Mouse (Mus musculus) hindbrain, embryonic 15.5 days (tissue): ENCODE data around the gene Tpsb2. TPM values are rescaled to one million over a fixed set of nuclear protein-coding genes. Genes with fewer than 3 reads are reported as not detected.

ENCODE experiments used
- ATAC-seq: fragments of 200-750 bp; cut with Nextera tagmentation; 2 replicates; pipeline ENCODE4 v1.8.0; 2017; ENCODE audit warnings: low read depth, moderate number of reproducible peaks, moderate TSS enrichment; ENCODE audit not compliant: low FRiP score
- H3K27ac ChIP-seq: fragments of 300-500 bp; sonication (generic); replicated peaks from 2 replicates; pipeline ENCODE4 v1.5.1; 2015; ENCODE audit warnings: mild to moderate bottlenecking, inconsistent platforms
- H3K27me3 ChIP-seq: fragments of 300-500 bp; sonication (generic); 2 replicates; pipeline ENCODE4 v1.6.1; 2015; ENCODE audit warnings: control low read depth, inconsistent platforms
- H3K36me3 ChIP-seq: fragments of 300-500 bp; sonication (generic); 2 replicates; pipeline ENCODE4 v1.6.1; 2015; ENCODE audit warnings: control low read depth, inconsistent platforms
- H3K4me1 ChIP-seq: fragments of 300-500 bp; sonication (generic); replicated peaks from 2 replicates; pipeline ENCODE4 v1.6.1; 2015; ENCODE audit warnings: control low read depth, inconsistent platforms
- H3K4me2 ChIP-seq: fragments of 300-500 bp; sonication (generic); 2 replicates; pipeline ENCODE4 v1.6.1; 2015; ENCODE audit warnings: moderate library complexity, mild to moderate bottlenecking, inconsistent platforms
- H3K4me3 ChIP-seq: fragments of 300-500 bp; sonication (generic); 2 replicates; pipeline ENCODE4 v1.5.1; 2015; ENCODE audit warnings: mild to moderate bottlenecking, inconsistent platforms
- H3K9ac ChIP-seq: fragments of 300-500 bp; sonication (generic); 2 replicates; pipeline ENCODE4 v1.6.1; 2015; ENCODE audit warnings: inconsistent platforms
- H3K9me3 ChIP-seq: fragments of 300-500 bp; sonication (generic); 2 replicates; pipeline ENCODE4 v1.6.1; 2016; ENCODE audit warnings: control low read depth, inconsistent platforms
- WGBS: fragments of 180-500 bp; shearing (Covaris S2); methylation state at CpG from one replicate; pipeline ENCODE4 v1.1.7; 2015; 5-methylcytosine and 5-hydroxymethylcytosine counted together
- polyA plus RNA-seq: library from polyadenylated mRNA; unstranded; fragments of >200 nt; fragmentation: Nextera tagmentation; extraction: Ambion mirVana; gene quantifications from 2 replicates; pipeline ENCODE4 v1.2.1, GENCODE M21; 2015

Tpsb2 gene
- polyA plus RNA-seq, 1 experiment from 2014 or later, result 0.23 TPM

DNA sequence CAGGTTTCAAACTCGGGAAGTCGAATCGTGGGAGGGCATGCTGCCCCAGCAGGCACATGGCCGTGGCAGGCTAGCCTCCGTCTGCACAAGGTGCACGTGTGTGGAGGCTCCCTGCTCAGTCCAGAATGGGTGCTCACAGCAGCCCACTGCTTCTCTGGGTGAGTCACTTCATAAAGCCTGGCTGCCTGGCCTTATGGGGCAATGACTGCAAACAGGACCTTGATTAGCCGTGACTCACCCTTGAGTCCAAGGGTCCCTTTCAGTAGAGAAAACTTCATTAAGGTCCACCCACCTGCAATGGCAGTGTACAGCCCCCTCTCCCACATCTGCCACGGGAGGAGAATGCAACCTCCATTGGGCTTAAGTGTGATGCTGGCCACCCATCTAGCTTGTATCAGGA lies 6.4 kb downstream of the Tpsb2 start:
- no peak overlapping the region for H3K4me2 ChIP-seq
- H3K27ac ChIP-seq, result no peak overlapping the region
- 79% methylated on average over 8 of the region's 8 CpGs for WGBS
- H3K4me3 ChIP-seq, result no peak overlapping the region
- H3K27me3 ChIP-seq, result no peaks in the 10 kb centered on the region
- H3K36me3 ChIP-seq, result 0 out of 2 replicates have a peak, but pooled peaks cover 3% of the 10 kb centered on the region
- H3K9ac ChIP-seq, result no peak overlapping the region
- no peak for ATAC-seq
- no peaks in the 10 kb centered on the region for H3K9me3 ChIP-seq
- no peaks in the 10 kb centered on the region for H3K4me1 ChIP-seq

DNA sequence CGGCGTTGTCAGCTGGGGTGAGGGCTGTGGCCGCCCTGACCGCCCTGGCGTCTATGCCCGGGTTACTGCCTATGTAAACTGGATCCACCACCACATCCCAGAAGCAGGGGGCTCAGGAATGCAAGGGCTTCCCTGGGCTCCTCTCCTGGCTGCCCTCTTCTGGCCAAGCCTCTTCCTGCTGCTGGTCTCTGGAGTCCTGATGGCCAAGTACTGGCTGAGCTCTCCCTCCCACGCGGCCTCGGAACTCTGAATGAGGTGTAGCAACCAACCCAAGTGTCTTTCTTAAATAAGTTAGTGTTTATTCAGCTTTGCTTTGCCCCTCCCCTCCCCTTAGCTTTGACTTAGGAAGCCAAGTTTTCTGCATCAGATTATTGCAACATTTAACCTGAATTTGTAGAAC lies 7.9 kb downstream of the Tpsb2 start:
- 46% methylated on average over 9 of the region's 9 CpGs for WGBS
- Histone ChIP-seq H3K4me1 (no peaks in the 10 kb centered on the region), H3K27me3 (no peaks in the 10 kb centered on the region), H3K36me3 (0 out of 2 replicates have a peak, but pooled peaks cover 3% of the 10 kb centered on the region), H3K27ac (no peak overlapping the region), H3K4me2 (no peak overlapping the region), H3K4me3 (no peak overlapping the region), H3K9ac (no peak overlapping the region), H3K9me3 (no peaks in the 10 kb centered on the region)
- ATAC-seq, result no peak

DNA sequence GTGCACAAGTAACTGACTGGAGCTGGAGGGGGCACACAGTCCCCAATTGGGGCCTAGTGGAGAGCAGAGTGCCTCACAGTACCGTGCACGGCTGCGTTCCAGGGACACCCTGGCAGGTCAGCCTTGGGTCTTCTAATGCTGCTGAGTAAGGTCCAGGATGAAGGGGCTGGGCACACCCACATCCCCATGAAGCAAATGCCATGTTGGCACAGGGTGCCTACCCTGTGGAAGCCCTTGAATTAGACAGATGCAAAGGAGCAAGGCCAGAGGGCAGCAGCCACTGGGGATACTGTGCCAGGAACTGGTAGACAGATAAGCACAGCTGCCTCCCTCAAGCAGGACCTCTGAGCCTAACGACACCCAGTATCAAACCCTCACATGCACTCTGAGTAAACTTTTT lies 28.4 kb downstream of the Tpsb2 start:
- H3K36me3 ChIP-seq, result peaks cover 10% of the 10 kb centered on the region; the same call in 1 of the 2 replicates
- ATAC-seq, result no peak
- no peak overlapping the region for H3K4me3 ChIP-seq
- H3K27ac ChIP-seq, result no peak overlapping the region
- no peak overlapping the region for H3K4me2 ChIP-seq
- no peaks in the 10 kb centered on the region for H3K9me3 ChIP-seq
- H3K27me3 ChIP-seq, result no peaks in the 10 kb centered on the region
- WGBS, result 85% methylated on average over 4 of the region's 4 CpGs
- H3K9ac ChIP-seq, result no peak overlapping the region
- H3K4me1 ChIP-seq, result peaks cover 15% of the 10 kb centered on the region

DNA sequence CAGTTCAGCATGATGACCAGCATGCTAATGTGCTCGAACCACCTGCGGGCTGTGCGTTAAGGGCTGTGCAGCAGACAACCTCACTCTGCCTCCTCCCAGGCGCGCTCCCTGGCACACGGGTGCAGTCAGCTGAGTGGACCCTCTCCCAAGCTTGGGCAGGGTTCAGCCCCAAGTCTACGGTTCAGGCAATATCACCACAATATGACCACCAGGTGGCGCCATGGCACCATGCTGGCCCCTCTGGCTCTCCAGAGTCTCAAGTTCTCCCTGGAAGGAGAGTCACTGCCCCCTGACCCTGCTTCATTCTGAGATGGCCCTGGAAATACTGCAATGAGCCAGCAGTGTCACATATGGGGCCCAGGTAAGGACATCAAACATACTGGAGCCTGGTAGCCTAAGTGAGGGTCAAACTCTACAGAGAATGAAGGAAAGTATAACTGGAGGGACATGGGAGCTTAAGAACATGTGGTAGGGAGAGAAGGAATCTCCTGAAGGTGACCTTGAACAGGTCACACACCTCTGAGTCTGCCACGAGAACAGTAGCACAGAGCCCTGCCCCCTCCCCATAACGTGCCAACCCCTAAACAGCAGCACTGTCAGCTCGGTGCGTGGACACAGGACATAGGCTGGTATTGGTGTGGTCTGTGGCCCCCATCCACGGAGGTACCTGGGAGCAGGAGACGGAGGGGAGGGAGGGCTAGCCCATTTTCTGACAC lies 31.9 kb downstream of the Tpsb2 start:
- H3K27me3 ChIP-seq, result 0 out of 2 replicates have a peak, but pooled peaks cover 5% of the 10 kb centered on the region
- ATAC-seq, result peak; percentile 61
- H3K4me3 ChIP-seq, result no peak overlapping the region
- peaks cover 32% of the 10 kb centered on the region for H3K4me1 ChIP-seq
- H3K27ac ChIP-seq, result no peak overlapping the region; the same call in 1 of the 2 replicates
- H3K4me2 ChIP-seq, result no peak overlapping the region
- 32% methylated on average over 14 of the region's 14 CpGs for WGBS
- H3K9me3 ChIP-seq, result no peaks in the 10 kb centered on the region
- H3K36me3 ChIP-seq, result no peaks in the 10 kb centered on the region
- no peak overlapping the region for H3K9ac ChIP-seq

DNA sequence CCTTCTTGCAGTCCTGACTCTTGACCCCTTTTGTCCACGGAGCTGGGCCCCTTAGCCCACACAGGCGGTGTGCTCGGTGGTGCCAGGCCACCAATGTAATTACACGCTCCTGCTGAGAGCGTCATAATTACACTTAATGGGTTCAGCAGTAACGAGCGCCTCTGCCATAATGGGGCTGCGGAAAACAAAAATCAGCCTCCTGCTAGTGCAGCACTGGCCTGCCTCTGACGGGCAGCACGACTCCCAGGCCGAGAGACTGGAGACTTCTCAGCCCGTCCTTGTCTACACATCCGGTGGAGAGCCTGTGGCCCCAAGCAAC lies 32.4 kb downstream of the Tpsb2 start:
- H3K4me3 ChIP-seq, result no peak overlapping the region
- H3K9ac ChIP-seq, result no peak overlapping the region
- H3K27me3 ChIP-seq, result 0 out of 2 replicates have a peak, but pooled peaks cover 5% of the 10 kb centered on the region
- 45% methylated on average over 13 of the region's 13 CpGs for WGBS
- H3K36me3 ChIP-seq, result no peaks in the 10 kb centered on the region
- H3K27ac ChIP-seq, result peak overlapping the region; percentile 31; the same call in 1 of the 2 replicates
- H3K9me3 ChIP-seq, result no peaks in the 10 kb centered on the region
- H3K4me2 ChIP-seq, result no peak overlapping the region
- peaks cover 32% of the 10 kb centered on the region for H3K4me1 ChIP-seq
- peak; percentile 29; the same call in 1 of the 2 replicates for ATAC-seq

DNA sequence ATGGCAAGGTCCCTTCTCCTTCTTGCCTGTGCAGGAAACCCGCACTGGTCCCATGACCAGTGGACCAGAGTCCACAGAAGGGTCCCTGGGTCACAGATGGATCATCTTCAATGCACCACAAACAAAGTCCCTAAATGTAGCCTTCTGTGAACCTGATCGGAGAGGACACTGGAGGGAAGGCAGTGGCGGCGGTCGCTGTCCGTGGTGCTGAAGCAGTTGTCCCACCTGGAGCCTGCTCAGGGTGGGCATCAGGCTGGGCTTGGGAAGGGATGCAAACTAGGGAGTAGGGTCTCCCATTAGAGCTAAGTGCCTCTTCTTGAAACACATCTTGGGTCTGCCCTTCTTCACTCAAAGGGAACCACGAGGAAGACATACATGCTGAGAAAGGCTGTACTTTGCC lies 34.3 kb downstream of the Tpsb2 start:
- ATAC-seq, result no peak
- 0 out of 2 replicates have a peak, but pooled peaks cover 5% of the 10 kb centered on the region for H3K27me3 ChIP-seq

DNA sequence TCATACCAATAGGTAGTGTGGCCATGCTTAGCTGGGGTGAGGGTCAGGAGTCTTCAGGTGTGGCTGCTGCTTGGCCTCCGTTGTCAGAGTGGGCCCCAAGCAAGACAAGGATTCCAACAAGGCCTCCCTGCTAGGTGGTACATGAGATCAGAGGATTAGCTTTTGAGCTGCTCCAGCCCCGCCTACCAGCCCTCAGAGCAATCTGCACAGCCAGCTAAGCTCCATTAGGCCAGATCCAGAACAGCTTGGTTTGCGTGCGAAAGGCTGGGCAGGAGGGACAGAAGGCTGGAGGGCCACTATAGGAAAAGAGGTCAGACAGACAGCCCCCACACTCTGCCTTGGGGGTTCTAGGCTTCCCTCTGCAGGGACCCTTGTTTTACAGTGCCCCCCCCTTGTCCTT lies 35.4 kb downstream of the Tpsb2 start:
- H3K4me1 ChIP-seq, result peaks cover 61% of the 10 kb centered on the region
- H3K9ac ChIP-seq, result no peak overlapping the region
- H3K4me2 ChIP-seq, result no peak overlapping the region
- H3K4me3 ChIP-seq, result no peak overlapping the region
- ATAC-seq, result no peak
- H3K27me3 ChIP-seq, result 0 out of 2 replicates have a peak, but pooled peaks cover 5% of the 10 kb centered on the region
- no peaks in the 10 kb centered on the region for H3K9me3 ChIP-seq
- H3K36me3 ChIP-seq, result no peaks in the 10 kb centered on the region
- H3K27ac ChIP-seq, result no peak overlapping the region
- 37% methylated on average over 4 of the region's 4 CpGs for WGBS

More for the DNA sequence above, 34.3 kb downstream of the Tpsb2 start:
- Histone ChIP-seq H3K4me1 (peaks cover 50% of the 10 kb centered on the region), H3K4me2 (no peak overlapping the region), H3K9ac (no peak overlapping the region), H3K36me3 (no peaks in the 10 kb centered on the region), H3K27ac (no peak overlapping the region), H3K9me3 (no peaks in the 10 kb centered on the region), H3K4me3 (no peak overlapping the region)
- WGBS, result 12% methylated on average over 7 of the region's 7 CpGs

DNA sequence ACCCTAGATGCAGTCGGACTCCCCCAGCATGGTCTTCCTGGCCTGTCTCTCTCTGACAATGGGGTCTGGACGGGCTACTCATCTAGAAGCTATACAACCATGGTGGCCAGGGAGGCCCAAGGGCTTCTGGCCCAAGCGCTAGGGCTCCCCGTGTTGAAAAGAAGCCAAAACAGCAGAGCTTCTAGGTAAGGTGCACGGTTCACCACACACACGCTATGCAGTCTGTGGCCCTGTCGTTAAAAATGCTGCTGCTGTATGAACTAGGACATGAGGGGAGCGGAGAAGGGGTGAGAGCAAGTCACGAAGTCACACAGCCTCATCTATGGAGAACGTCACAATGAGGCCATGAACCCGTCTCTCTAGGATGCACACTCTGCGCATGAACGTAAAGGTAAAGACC lies 36.1 kb downstream of the Tpsb2 start:
- H3K27me3 ChIP-seq, result 0 out of 2 replicates have a peak, but pooled peaks cover 5% of the 10 kb centered on the region
- no peak overlapping the region for H3K27ac ChIP-seq
- 83% methylated on average over 13 of the region's 13 CpGs for WGBS
- H3K9me3 ChIP-seq, result no peaks in the 10 kb centered on the region
- H3K36me3 ChIP-seq, result no peaks in the 10 kb centered on the region
- ATAC-seq, result no peak
- no peak overlapping the region for H3K4me3 ChIP-seq
- peaks cover 68% of the 10 kb centered on the region for H3K4me1 ChIP-seq
- no peak overlapping the region for H3K9ac ChIP-seq
- no peak overlapping the region for H3K4me2 ChIP-seq

DNA sequence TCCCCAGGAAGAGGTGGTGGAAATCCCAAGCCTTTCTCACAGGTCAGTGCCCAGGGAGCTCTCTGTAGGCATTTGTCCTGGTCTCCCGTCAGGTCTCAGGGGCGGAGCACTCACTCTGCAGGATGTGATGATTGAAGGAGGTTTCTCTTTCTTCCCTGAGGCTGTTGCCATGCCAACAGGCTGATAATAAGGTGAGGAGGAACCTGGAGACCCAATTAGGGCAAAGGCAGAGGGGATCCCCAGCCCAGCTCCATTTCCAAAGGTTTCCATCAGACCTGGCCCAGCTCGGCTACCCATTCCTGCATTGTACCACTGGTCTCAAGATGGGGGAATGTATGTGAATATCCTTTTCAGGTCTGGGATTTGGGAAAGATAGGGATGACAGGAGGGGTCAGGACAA lies 38.1 kb downstream of the Tpsb2 start:
- no peak overlapping the region for H3K4me2 ChIP-seq
- no peaks in the 10 kb centered on the region for H3K9me3 ChIP-seq
- no peak for ATAC-seq
- H3K36me3 ChIP-seq, result no peaks in the 10 kb centered on the region
- no peak overlapping the region for H3K9ac ChIP-seq
- peaks cover 69% of the 10 kb centered on the region for H3K4me1 ChIP-seq
- H3K4me3 ChIP-seq, result no peak overlapping the region
- H3K27me3 ChIP-seq, result 0 out of 2 replicates have a peak, but pooled peaks cover 5% of the 10 kb centered on the region
- WGBS, result 26% methylated on average over 3 of the region's 3 CpGs
- peak overlapping the region; percentile 31 for H3K27ac ChIP-seq

DNA sequence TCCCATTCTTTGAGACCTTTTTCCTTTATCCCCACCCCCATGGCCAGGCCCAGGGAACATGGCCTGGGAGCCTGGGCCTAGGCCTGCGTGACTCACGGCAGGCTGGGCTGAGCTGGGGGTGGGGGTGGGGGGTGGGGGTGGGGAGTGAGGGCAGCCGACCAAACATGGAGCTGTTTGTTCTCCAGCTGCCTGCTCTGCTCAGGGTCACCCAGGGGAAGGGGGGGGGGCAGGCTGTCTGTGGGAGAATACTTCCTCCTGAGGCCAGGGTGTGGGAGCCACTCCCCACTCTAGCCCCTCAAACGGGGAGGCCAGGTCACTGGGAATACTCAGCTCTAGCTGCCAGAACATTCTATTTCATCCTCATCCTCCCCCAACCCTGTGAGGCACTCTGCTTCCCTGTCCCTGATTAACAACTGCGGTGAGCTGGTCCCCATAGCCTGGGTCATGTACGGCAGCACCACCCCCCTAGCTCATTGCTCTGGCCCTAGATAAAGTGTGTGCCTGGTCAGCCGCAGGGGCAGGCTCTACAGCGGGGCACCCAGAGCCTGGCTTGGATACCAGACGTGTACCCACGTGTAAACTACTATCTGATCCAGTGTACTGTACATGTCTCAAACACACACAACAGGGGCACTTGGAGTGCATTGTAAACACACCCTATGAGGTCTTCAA lies 39.3 kb downstream of the Tpsb2 start:
- 7% methylated on average over 10 of the region's 10 CpGs for WGBS
- Histone ChIP-seq H3K4me1 (peaks cover 70% of the 10 kb centered on the region), H3K9ac (no peak overlapping the region; the same call in 1 of the 2 replicates), H3K4me3 (no peak overlapping the region), H3K9me3 (no peaks in the 10 kb centered on the region), H3K27ac (peak overlapping the region; percentile 40), H3K4me2 (no peak overlapping the region), H3K36me3 (no peaks in the 10 kb centered on the region), H3K27me3 (0 out of 2 replicates have a peak, but pooled peaks cover 5% of the 10 kb centered on the region)
- ATAC-seq, result no peak; the same call in 1 of the 2 replicates

DNA sequence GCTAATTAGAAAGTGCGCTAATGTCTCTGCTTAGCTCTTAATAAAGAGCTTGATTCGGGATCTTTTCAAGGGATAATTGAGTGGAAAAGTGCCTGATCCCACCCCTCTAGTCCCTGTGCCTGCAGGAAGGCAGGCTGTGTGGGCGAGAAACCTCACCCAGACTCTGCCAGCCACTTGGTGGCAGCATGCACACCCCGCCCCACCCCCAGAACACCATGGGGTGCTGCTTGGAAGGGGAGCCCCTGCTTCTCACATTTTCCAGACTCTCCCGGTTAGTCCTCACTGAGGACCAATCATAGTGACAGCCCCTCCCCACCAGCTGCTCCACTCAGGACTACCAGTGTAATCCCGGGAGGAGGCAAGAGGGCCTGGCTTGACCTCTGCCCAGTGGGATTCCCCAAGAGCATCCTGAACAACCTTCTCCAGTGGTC lies 39.9 kb downstream of the Tpsb2 start:
- H3K4me1 ChIP-seq, result peaks cover 76% of the 10 kb centered on the region
- H3K9me3 ChIP-seq, result no peaks in the 10 kb centered on the region
- ATAC-seq, result no peak
- H3K27ac ChIP-seq, result peak overlapping the region; percentile 40
- no peak overlapping the region for H3K4me2 ChIP-seq
- no peak overlapping the region for H3K4me3 ChIP-seq
- H3K36me3 ChIP-seq, result no peaks in the 10 kb centered on the region
- no peak overlapping the region for H3K9ac ChIP-seq
- 4% methylated on average over 6 of the region's 6 CpGs for WGBS
- H3K27me3 ChIP-seq, result 0 out of 2 replicates have a peak, but pooled peaks cover 1% of the 10 kb centered on the region

DNA sequence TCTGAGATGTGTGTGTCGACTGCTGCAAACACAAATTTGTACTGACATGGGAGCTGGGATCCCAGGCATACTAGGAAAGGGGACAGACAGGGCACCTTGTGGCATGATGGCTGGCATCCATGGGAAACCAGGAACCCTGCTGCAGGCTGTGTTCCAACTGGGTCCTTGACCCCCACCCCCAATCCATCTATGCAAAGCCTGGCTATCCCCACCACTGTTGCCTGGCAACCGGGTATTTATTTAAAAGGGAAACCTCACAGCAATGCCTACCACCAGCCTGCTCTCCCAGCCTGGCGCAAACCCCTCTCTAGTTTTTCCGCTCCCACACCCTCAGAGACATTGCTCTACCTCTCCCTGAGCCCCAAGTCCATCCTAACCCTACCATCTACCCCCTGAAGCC lies 41.2 kb downstream of the Tpsb2 start:
- Histone ChIP-seq H3K9ac (0 out of 2 replicates have a peak overlapping the region, but pooled peaks have one; percentile 14), H3K27me3 (no peaks in the 10 kb centered on the region), H3K4me3 (no peak overlapping the region), H3K4me1 (peaks cover 74% of the 10 kb centered on the region), H3K27ac (peak overlapping the region; percentile 17; the same call in 1 of the 2 replicates), H3K36me3 (no peaks in the 10 kb centered on the region), H3K4me2 (peak overlapping the region; percentile 3; the same call in 1 of the 2 replicates), H3K9me3 (no peaks in the 10 kb centered on the region)
- ATAC-seq, result no peak
- 51% methylated on average over 4 of the region's 4 CpGs for WGBS
